Mouse (Mus musculus): ENCODE data around the gene Gh. TPM values are rescaled to one million over a fixed set of nuclear protein-coding genes. Genes with fewer than 3 reads are reported as not detected.

Gh gene
- polyA plus RNA-seq, 1 experiment from 2014 or later = not detected

GRCm38 (mm10) chr11:106267871-106268270 is 33.8 kb downstream of the Gh start:
- Histone ChIP-seq H3K27ac (replicated peaks; ENCODE audit: low read depth, low read length) (peak overlapping the region; percentile 41; the same call in 1 of the 2 replicates), H3K4me2 (ENCODE audit: low read depth, low read length) (no peak overlapping the region), H3K27me3 (ENCODE audit: control insufficient read depth, insufficient read depth, low read length) (no peaks in the 10 kb centered on the region), H3K9me3 (replicated peaks; ENCODE audit: control insufficient read depth, low read length) (no peaks in the 10 kb centered on the region), H3K4me3 (ENCODE audit: low read depth, low read length) (no peak overlapping the region), H3K4me1 (ENCODE audit: control insufficient read depth, insufficient read depth, low read length) (peaks cover 6% of the 10 kb centered on the region; the same call in 1 of the 2 replicates), H3K9ac (replicated peaks; ENCODE audit: low read length) (peak overlapping the region; percentile 28; the same call in 1 of the 2 replicates), H3K36me3 (replicated peaks; ENCODE audit: control insufficient read depth, insufficient read depth, low read depth, low read length) (peaks cover 19% of the 10 kb centered on the region)
- DNase-seq (ENCODE audit: low spot score) (no peak), ATAC-seq (replicated peaks; ENCODE audit: insufficient number of reproducible peaks, low FRiP score, low TSS enrichment, low read depth) (no peak)
- 81% methylated on average over 5 of the region's 5 CpGs for WGBS

DNA sequence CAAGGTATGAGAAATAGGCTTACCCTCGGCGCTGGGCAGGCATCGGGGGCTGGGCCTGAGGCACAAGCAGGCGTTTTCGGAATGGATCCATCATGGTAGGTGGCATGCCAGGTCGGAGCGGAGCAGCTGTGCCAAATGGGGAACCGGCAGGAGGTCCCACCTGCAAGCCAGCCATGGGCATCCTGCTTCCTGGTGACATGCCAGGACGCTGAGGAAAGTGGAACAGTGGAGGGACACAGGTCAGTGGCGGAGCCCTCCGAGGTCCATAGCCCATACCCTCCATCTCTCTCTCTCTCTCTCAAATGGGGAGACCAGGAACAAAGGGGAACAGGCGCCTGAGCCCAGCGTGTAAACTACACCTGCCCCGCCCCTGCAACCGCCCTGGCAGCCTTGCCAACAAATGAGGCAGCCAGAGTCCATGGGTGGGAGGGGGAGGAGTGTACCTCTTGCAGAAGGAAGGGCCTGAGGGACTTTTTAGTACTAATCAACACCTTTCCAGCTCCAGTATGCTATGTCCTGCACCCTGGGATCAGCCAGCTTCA is 34.3 kb downstream of the Gh start:
- ATAC-seq (replicated peaks; ENCODE audit: insufficient number of reproducible peaks, low FRiP score, low TSS enrichment, low read depth) = no peak
- Histone ChIP-seq H3K4me2 (ENCODE audit: low read depth, low read length) (no peak overlapping the region), H3K4me3 (ENCODE audit: low read depth, low read length) (no peak overlapping the region), H3K36me3 (replicated peaks; ENCODE audit: control insufficient read depth, insufficient read depth, low read depth, low read length) (peaks cover 23% of the 10 kb centered on the region), H3K27me3 (ENCODE audit: control insufficient read depth, insufficient read depth, low read length) (no peaks in the 10 kb centered on the region), H3K4me1 (ENCODE audit: control insufficient read depth, insufficient read depth, low read length) (peaks cover 6% of the 10 kb centered on the region; the same call in 1 of the 2 replicates), H3K9ac (replicated peaks; ENCODE audit: low read length) (no peak overlapping the region), H3K27ac (replicated peaks; ENCODE audit: low read depth, low read length) (peak overlapping the region; percentile 41; the same call in 1 of the 2 replicates), H3K9me3 (replicated peaks; ENCODE audit: control insufficient read depth, low read length) (no peaks in the 10 kb centered on the region)
- DNase-seq (ENCODE audit: low spot score) = no peak
- 85% methylated on average over 15 of the region's 15 CpGs for WGBS

- no peak overlapping the region for H3K4me3 ChIP-seq (ENCODE audit: low read depth, low read length)
- H3K36me3 ChIP-seq (replicated peaks; ENCODE audit: control insufficient read depth, insufficient read depth, low read depth, low read length) = peaks cover 31% of the 10 kb centered on the region
- H3K27ac ChIP-seq (replicated peaks; ENCODE audit: low read depth, low read length) = no peak overlapping the region
- H3K4me1 ChIP-seq (ENCODE audit: control insufficient read depth, insufficient read depth, low read length) = peaks cover 6% of the 10 kb centered on the region; the same call in 1 of the 2 replicates
- no peak for DNase-seq (ENCODE audit: low spot score)
- H3K9ac ChIP-seq (replicated peaks; ENCODE audit: low read length) = no peak overlapping the region
- H3K9me3 ChIP-seq (replicated peaks; ENCODE audit: control insufficient read depth, low read length) = no peaks in the 10 kb centered on the region
- no peaks in the 10 kb centered on the region for H3K27me3 ChIP-seq (ENCODE audit: control insufficient read depth, insufficient read depth, low read length)
- WGBS = 91% methylated on average over 10 of the region's 10 CpGs
- ATAC-seq (replicated peaks; ENCODE audit: insufficient number of reproducible peaks, low FRiP score, low TSS enrichment, low read depth) = no peak
- H3K4me2 ChIP-seq (ENCODE audit: low read depth, low read length) = no peak overlapping the region
These were observed 35.2 kb downstream of the Gh start for GRCm38 (mm10) chr11:106266431-106266830.

DNA sequence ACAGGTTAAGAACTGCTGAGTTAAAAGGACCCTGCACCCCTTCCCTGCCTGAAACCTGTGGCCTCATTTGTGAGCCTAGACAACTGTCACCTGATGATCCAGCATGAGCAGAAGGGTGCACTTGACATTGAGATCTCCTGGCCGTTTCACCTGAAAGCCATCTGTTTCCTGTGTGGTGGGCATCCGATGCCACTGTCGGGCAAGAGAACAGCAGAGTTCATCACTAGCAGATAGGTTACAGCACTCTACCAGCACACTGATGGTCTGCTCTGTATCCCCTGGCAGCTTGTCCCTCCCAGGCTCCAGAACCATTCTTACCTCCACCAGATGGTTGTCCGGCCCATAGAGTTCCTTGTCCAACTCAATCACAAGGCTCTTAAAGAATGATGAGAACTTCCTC is 36.1 kb downstream of the Gh start:
- Histone ChIP-seq H3K27ac (replicated peaks; ENCODE audit: low read depth, low read length) (no peak overlapping the region), H3K36me3 (replicated peaks; ENCODE audit: control insufficient read depth, insufficient read depth, low read depth, low read length) (peaks cover 33% of the 10 kb centered on the region), H3K9me3 (replicated peaks; ENCODE audit: control insufficient read depth, low read length) (no peaks in the 10 kb centered on the region), H3K9ac (replicated peaks; ENCODE audit: low read length) (no peak overlapping the region), H3K4me2 (ENCODE audit: low read depth, low read length) (no peak overlapping the region), H3K27me3 (ENCODE audit: control insufficient read depth, insufficient read depth, low read length) (no peaks in the 10 kb centered on the region), H3K4me3 (ENCODE audit: low read depth, low read length) (no peak overlapping the region), H3K4me1 (ENCODE audit: control insufficient read depth, insufficient read depth, low read length) (peaks cover 6% of the 10 kb centered on the region; the same call in 1 of the 2 replicates)
- no peak for ATAC-seq (replicated peaks; ENCODE audit: insufficient number of reproducible peaks, low FRiP score, low TSS enrichment, low read depth)
- WGBS = 94% methylated on average over 4 of the region's 4 CpGs
- DNase-seq (ENCODE audit: low spot score) = no peak

- 93% methylated on average over 15 of the region's 15 CpGs for WGBS
- Histone ChIP-seq H3K9ac (replicated peaks; ENCODE audit: low read length) (no peak overlapping the region), H3K4me3 (ENCODE audit: low read depth, low read length) (no peak overlapping the region), H3K4me2 (ENCODE audit: low read depth, low read length) (no peak overlapping the region), H3K9me3 (replicated peaks; ENCODE audit: control insufficient read depth, low read length) (no peaks in the 10 kb centered on the region), H3K27me3 (ENCODE audit: control insufficient read depth, insufficient read depth, low read length) (no peaks in the 10 kb centered on the region), H3K4me1 (ENCODE audit: control insufficient read depth, insufficient read depth, low read length) (peaks cover 6% of the 10 kb centered on the region; the same call in 1 of the 2 replicates), H3K27ac (replicated peaks; ENCODE audit: low read depth, low read length) (no peak overlapping the region), H3K36me3 (replicated peaks; ENCODE audit: control insufficient read depth, insufficient read depth, low read depth, low read length) (peaks cover 33% of the 10 kb centered on the region)
- DNase-seq (ENCODE audit: low spot score) (no peak), ATAC-seq (replicated peaks; ENCODE audit: insufficient number of reproducible peaks, low FRiP score, low TSS enrichment, low read depth) (no peak)
These were observed 36.7 kb downstream of the Gh start for GRCm38 (mm10) chr11:106264988-106265387.

DNA sequence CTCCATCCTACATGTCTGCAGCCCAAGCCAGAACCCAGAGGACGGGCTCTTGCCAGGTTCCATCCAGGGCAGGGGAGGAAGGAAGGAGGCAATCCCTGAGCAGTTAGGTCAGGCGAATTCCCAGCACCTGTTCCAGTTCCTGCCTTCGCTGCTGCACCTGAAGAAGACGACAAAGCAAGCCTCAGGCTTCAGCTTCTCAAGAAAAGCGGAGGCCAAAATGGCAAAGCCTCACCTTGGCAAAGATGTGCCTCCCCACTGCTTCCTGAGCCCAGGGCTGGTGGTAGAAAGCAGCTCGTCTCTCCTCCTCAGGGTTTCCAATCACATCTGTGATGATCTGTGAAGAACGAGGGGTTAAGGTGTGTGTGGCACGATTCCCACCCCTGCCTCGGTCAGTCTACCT is 37.7 kb downstream of the Gh start:
- Histone ChIP-seq H3K4me2 (ENCODE audit: low read depth, low read length) (no peak overlapping the region), H3K9me3 (replicated peaks; ENCODE audit: control insufficient read depth, low read length) (no peaks in the 10 kb centered on the region), H3K27ac (replicated peaks; ENCODE audit: low read depth, low read length) (no peak overlapping the region), H3K36me3 (replicated peaks; ENCODE audit: control insufficient read depth, insufficient read depth, low read depth, low read length) (peaks cover 35% of the 10 kb centered on the region), H3K4me3 (ENCODE audit: low read depth, low read length) (no peak overlapping the region), H3K9ac (replicated peaks; ENCODE audit: low read length) (no peak overlapping the region), H3K27me3 (ENCODE audit: control insufficient read depth, insufficient read depth, low read length) (no peaks in the 10 kb centered on the region), H3K4me1 (ENCODE audit: control insufficient read depth, insufficient read depth, low read length) (peaks cover 6% of the 10 kb centered on the region; the same call in 1 of the 2 replicates)
- WGBS = 95% methylated on average over 9 of the region's 9 CpGs
- no peak for DNase-seq (ENCODE audit: low spot score)
- no peak for ATAC-seq (replicated peaks; ENCODE audit: insufficient number of reproducible peaks, low FRiP score, low TSS enrichment, low read depth)

DNA sequence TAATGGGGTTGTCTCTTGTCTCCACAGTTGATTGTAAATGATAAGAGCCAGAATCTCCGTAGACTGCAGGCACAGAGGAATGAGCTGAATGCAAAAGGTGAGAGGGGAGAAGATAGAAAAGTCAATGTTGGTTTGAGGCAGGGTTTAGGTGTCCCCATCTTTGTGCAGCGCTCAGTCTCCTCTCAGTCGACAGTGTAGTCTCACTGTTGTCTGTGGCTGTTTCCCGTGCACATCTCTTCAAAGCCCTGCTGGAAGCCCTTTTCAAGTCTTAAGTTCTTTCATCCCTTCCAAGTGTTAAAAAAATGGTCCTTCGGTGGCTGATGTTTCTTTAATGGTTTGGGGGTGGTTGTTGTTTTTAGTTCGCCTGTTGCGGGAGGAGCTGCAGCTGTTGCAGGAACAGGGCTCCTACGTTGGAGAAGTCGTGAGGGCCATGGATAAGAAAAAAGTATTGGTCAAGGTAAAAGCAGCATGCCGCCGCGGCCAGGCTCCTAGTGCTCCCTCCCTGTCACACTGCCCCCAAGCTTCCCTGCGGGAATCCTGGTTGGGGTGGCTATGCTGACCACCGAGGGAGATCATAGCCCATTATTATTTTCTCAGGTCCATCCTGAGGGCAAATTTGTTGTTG is 40.7 kb downstream of the Gh start:
- H3K4me1 ChIP-seq (ENCODE audit: control insufficient read depth, insufficient read depth, low read length) = 0 out of 2 replicates have a peak, but pooled peaks cover 2% of the 10 kb centered on the region
- H3K9me3 ChIP-seq (replicated peaks; ENCODE audit: control insufficient read depth, low read length) = no peaks in the 10 kb centered on the region
- peaks cover 35% of the 10 kb centered on the region for H3K36me3 ChIP-seq (replicated peaks; ENCODE audit: control insufficient read depth, insufficient read depth, low read depth, low read length)
- no peak overlapping the region for H3K4me2 ChIP-seq (ENCODE audit: low read depth, low read length)
- WGBS = 88% methylated on average over 14 of the region's 14 CpGs
- H3K9ac ChIP-seq (replicated peaks; ENCODE audit: low read length) = no peak overlapping the region
- no peak overlapping the region for H3K4me3 ChIP-seq (ENCODE audit: low read depth, low read length)
- DNase-seq (ENCODE audit: low spot score) (no peak), ATAC-seq (replicated peaks; ENCODE audit: insufficient number of reproducible peaks, low FRiP score, low TSS enrichment, low read depth) (no peak)
- no peak overlapping the region for H3K27ac ChIP-seq (replicated peaks; ENCODE audit: low read depth, low read length)
- H3K27me3 ChIP-seq (ENCODE audit: control insufficient read depth, insufficient read depth, low read length) = no peaks in the 10 kb centered on the region

DNA sequence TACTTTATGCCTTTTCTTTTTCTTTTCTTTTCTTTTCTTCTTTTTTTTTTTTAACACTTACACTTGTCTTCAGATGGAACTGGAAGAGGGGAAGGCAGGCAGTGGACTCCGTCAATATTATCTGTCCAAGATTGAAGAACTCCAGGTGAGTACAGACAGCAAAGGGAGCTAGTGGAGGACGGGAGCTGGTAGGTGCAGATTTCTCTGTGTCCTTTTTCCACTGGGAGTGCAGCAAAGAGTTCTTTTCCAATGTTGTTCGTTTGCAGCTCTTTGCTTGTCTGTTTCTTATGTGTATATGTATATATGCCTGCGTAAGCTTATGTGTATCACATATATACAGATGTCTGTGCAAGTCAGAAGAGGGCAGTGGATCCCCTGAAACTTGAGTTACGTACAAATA is 44.9 kb downstream of the Gh start:
- ATAC-seq (replicated peaks; ENCODE audit: insufficient number of reproducible peaks, low FRiP score, low TSS enrichment, low read depth) (no peak), DNase-seq (ENCODE audit: low spot score) (no peak)
- Histone ChIP-seq H3K4me1 (ENCODE audit: control insufficient read depth, insufficient read depth, low read length) (0 out of 2 replicates have a peak, but pooled peaks cover 2% of the 10 kb centered on the region), H3K27ac (replicated peaks; ENCODE audit: low read depth, low read length) (no peak overlapping the region), H3K4me2 (ENCODE audit: low read depth, low read length) (peak overlapping the region; percentile 59), H3K4me3 (ENCODE audit: low read depth, low read length) (peak overlapping the region; percentile 59), H3K27me3 (ENCODE audit: control insufficient read depth, insufficient read depth, low read length) (no peaks in the 10 kb centered on the region), H3K9me3 (replicated peaks; ENCODE audit: control insufficient read depth, low read length) (no peaks in the 10 kb centered on the region), H3K9ac (replicated peaks; ENCODE audit: low read length) (peak overlapping the region; percentile 65), H3K36me3 (replicated peaks; ENCODE audit: control insufficient read depth, insufficient read depth, low read depth, low read length) (peaks cover 7% of the 10 kb centered on the region)
- 69% methylated on average over 5 of the region's 5 CpGs for WGBS

Data from embryonic facial prominence, embryonic 11.5 days (tissue).